In genomic region chr3:101437021-101437563, GRCm38 (mm10) we compare ENCODE assay signal across 17 mouse cellular contexts.
DNase-seq lines count a peak whose midpoint lies in the region; ATAC-seq and TF ChIP-seq lines count a peak whose summit lies in the region.
"Had no signal": no experiment of that assay in that cellular context is flagged by ENCODE, and none has a peak within 500 bp of the region (broad histone marks: within the 10 kb centered on the region; RNA-seq: fewer than 3 reads in every experiment).

No protein-coding gene starts in this region.

- H3K27me3 ChIP-seq in heart, embryonic 15.5 days, result no peaks in the 10 kb centered on the region
- H3K27me3 ChIP-seq in kidney, postnatal 0 days (ENCODE audit: insufficient read depth, low read length), result no peaks in the 10 kb centered on the region
- H3K27me3 ChIP-seq in limb, embryonic 14.5 days (ENCODE audit: control insufficient read depth, insufficient read depth, low read length), result no peaks in the 10 kb centered on the region
- H3K27me3 ChIP-seq: forebrain, embryonic 12.5 days had no signal

- DNase-seq in heart, adult 11 months, result no peak
- peak; percentile 67 for DNase-seq in kidney, postnatal 0 days (ENCODE audit: low spot score)
- DNase-seq in kidney, postnatal 10 days, result no peak
- DNase-seq in R1 (ENCODE audit: low read depth, low spot score), result peak; percentile 55
- DNase-seq in limb, embryonic 14.5 days (ENCODE audit: low spot score), result no peak
- DNase-seq in layer of hippocampus, postnatal 14 days (ENCODE audit: low spot score in 2 of 2), result no peak
- DNase-seq: adrenal gland, postnatal 10 days; B cell, adult 2 months; cerebellum, postnatal 10 days; gastrocnemius, adult 2 months; heart, postnatal 10 days; kidney, adult 9 months; layer of hippocampus, postnatal 36 days had no signal

- H3K36me3 ChIP-seq in heart, embryonic 15.5 days, result peaks cover 15% of the 10 kb centered on the region
- H3K36me3 ChIP-seq in kidney, postnatal 0 days (ENCODE audit: insufficient read depth, low read length), result peaks cover 20% of the 10 kb centered on the region
- H3K36me3 ChIP-seq in limb, embryonic 14.5 days (ENCODE audit: control insufficient read depth, insufficient read depth, low read length), result peaks cover 69% of the 10 kb centered on the region

- WGBS in heart, embryonic 15.5 days, result 56% methylated on average over 12 of the region's 12 CpGs
- 52% methylated on average over 12 of the region's 12 CpGs for WGBS in kidney, postnatal 0 days
- WGBS in limb, embryonic 14.5 days, result 55% methylated on average over 12 of the region's 12 CpGs

- H3K4me1 ChIP-seq in heart, embryonic 15.5 days (replicated peaks), result peaks cover 44% of the 10 kb centered on the region
- no peaks in the 10 kb centered on the region for H3K4me1 ChIP-seq in kidney, postnatal 0 days (replicated peaks; ENCODE audit: insufficient read depth, low read length)
- H3K4me1 ChIP-seq in limb, embryonic 14.5 days (ENCODE audit: control insufficient read depth, insufficient read depth, low read length), result no peaks in the 10 kb centered on the region
- H3K4me1 ChIP-seq: forebrain, embryonic 12.5 days; midbrain, embryonic 10.5 days had no signal

- peak overlapping the region; percentile 57; the same call in 1 of the 2 replicates for H3K27ac ChIP-seq in heart, embryonic 15.5 days
- H3K27ac ChIP-seq in kidney, postnatal 0 days, result no peak overlapping the region
- H3K27ac ChIP-seq in limb, embryonic 14.5 days (replicated peaks; ENCODE audit: low read depth, low read length), result no peak overlapping the region
- H3K27ac ChIP-seq: forebrain, embryonic 12.5 days; gastrocnemius, adult 2 months; macrophage; midbrain, embryonic 10.5 days had no signal

- no peak overlapping the region for H3K4me2 ChIP-seq in heart, embryonic 15.5 days
- H3K4me2 ChIP-seq in kidney, postnatal 0 days (ENCODE audit: low read length), result no peak overlapping the region
- no peak overlapping the region for H3K4me2 ChIP-seq in limb, embryonic 14.5 days (replicated peaks; ENCODE audit: low read depth, low read length, severe bottlenecking)
- H3K4me2 ChIP-seq: forebrain, embryonic 12.5 days had no signal

- 0 out of 2 replicates have a peak, but pooled peaks have one; percentile 13 for TF ChIP-seq CTCF in kidney, postnatal 0 days (IDR thresholded peaks at IDR 0.05; ENCODE audit: low read depth)

- no peak overlapping the region for H3K9ac ChIP-seq in heart, embryonic 15.5 days
- no peak overlapping the region for H3K9ac ChIP-seq in kidney, postnatal 0 days (ENCODE audit: low read depth, low read length)
- H3K9ac ChIP-seq in limb, embryonic 14.5 days (ENCODE audit: low read depth, low read length, severe bottlenecking), result no peak overlapping the region
- H3K9ac ChIP-seq: forebrain, embryonic 12.5 days had no signal

- no peak for TF ChIP-seq POLR2A in limb, embryonic 14.5 days (IDR thresholded peaks at IDR 0.05; ENCODE audit: borderline replicate concordance, extremely low read depth, insufficient read depth, insufficient read length)

- no peak overlapping the region for H3K4me3 ChIP-seq in heart, embryonic 15.5 days
- no peak overlapping the region for H3K4me3 ChIP-seq in kidney, postnatal 0 days (replicated peaks; ENCODE audit: low read depth, low read length)
- H3K4me3 ChIP-seq in limb, embryonic 14.5 days (replicated peaks; ENCODE audit: low read length), result no peak overlapping the region
- H3K4me3 ChIP-seq: forebrain, embryonic 12.5 days; gastrocnemius, adult 2 months; midbrain, embryonic 10.5 days had no signal

- no peak for ATAC-seq in heart, embryonic 15.5 days (replicated peaks; ENCODE audit: insufficient number of reproducible peaks, insufficient read depth, low FRiP score, low read depth)
- ATAC-seq in kidney, postnatal 0 days (replicated peaks; ENCODE audit: low FRiP score, low read depth), result no peak
- ATAC-seq in limb, embryonic 14.5 days (ENCODE audit: low FRiP score, low read depth), result peak; percentile 45; the same call in 1 of the 2 replicates

- no peaks in the 10 kb centered on the region for H3K9me3 ChIP-seq in heart, embryonic 15.5 days (replicated peaks)
- H3K9me3 ChIP-seq in kidney, postnatal 0 days (replicated peaks; ENCODE audit: low read length), result no peaks in the 10 kb centered on the region
- H3K9me3 ChIP-seq in limb, embryonic 14.5 days (ENCODE audit: control insufficient read depth, low read length), result no peaks in the 10 kb centered on the region
- H3K9me3 ChIP-seq: forebrain, embryonic 12.5 days; midbrain, embryonic 10.5 days had no signal

Comparison
In these comparisons a context has a peak if more than half of its experiments do, and no peak if none do; other contexts are left out.
1. DNase-seq: peak in kidney, postnatal 0 days (single experiment) and R1 (single experiment); none in heart, adult 11 months (single experiment), kidney, postnatal 10 days (single experiment), limb, embryonic 14.5 days (single experiment) and layer of hippocampus, postnatal 14 days (0 of 2).